Mouse (Mus musculus) heart, embryonic 16.5 days (tissue): ENCODE data around the gene Arhgap17. TPM values are rescaled to one million over a fixed set of nuclear protein-coding genes. Genes with fewer than 3 reads are reported as not detected.

Experiments used
- ATAC-seq: fragments of 200-750 bp; cut with Nextera tagmentation; replicated peaks from 2 replicates; pipeline ENCODE4 v1.8.0; 2017; ENCODE audit warnings: moderate number of reproducible peaks; ENCODE audit not compliant: insufficient read depth, low FRiP score; ENCODE audit errors: extremely low read depth
- H3K27ac ChIP-seq: fragments of 300-500 bp; sonication (generic); 2 replicates; pipeline ENCODE4 v1.5.1; 2014; ENCODE audit warnings: mild to moderate bottlenecking, low read length, control low read depth, moderate library complexity
- H3K27me3 ChIP-seq: fragments of 300-500 bp; sonication (generic); 2 replicates; pipeline ENCODE4 v1.6.1; 2014; ENCODE audit warnings: low read length, mixed read lengths; ENCODE audit not compliant: control insufficient read depth, insufficient read depth
- H3K36me3 ChIP-seq: fragments of 300-500 bp; sonication (generic); 2 replicates; pipeline ENCODE4 v1.6.1; 2014; ENCODE audit not compliant: control insufficient read depth, insufficient read depth
- H3K4me1 ChIP-seq: fragments of 300-500 bp; sonication (generic); 2 replicates; pipeline ENCODE4 v1.6.1; 2014; ENCODE audit warnings: low read length, mixed read lengths; ENCODE audit not compliant: control insufficient read depth, insufficient read depth
- H3K4me2 ChIP-seq: fragments of 300-500 bp; sonication (generic); 2 replicates; pipeline ENCODE4 v1.6.1; 2014; ENCODE audit warnings: low read depth, mild to moderate bottlenecking, control low read depth, low read length
- H3K4me3 ChIP-seq: fragments of 300-500 bp; sonication (generic); 2 replicates; pipeline ENCODE4 v1.5.1; 2014; ENCODE audit warnings: mild to moderate bottlenecking, control low read depth, low read length
- H3K9ac ChIP-seq: fragments of 300-500 bp; sonication (generic); 2 replicates; pipeline ENCODE4 v1.6.1; 2014; ENCODE audit warnings: low read length, control low read depth
- H3K9me3 ChIP-seq: fragments of 300-500 bp; sonication (generic); replicated peaks from 2 replicates; pipeline ENCODE4 v1.6.1; 2016; ENCODE audit warnings: low read length; ENCODE audit not compliant: control insufficient read depth
- WGBS: fragments of 180-500 bp; shearing (Covaris S2); extraction: QIAGEN DNeasy Blood & Tissue Kit; methylation state at CpG from one replicate; pipeline ENCODE4 v1.1.7; 2014; 5-methylcytosine and 5-hydroxymethylcytosine counted together
- polyA plus RNA-seq: library from polyadenylated mRNA; unstranded; fragments of >200 nt; fragmentation: Nextera tagmentation; extraction: Ambion mirVana; gene quantifications from 2 replicates; pipeline ENCODE4 v1.2.1, GENCODE M21; 2015

Arhgap17 gene
- polyA plus RNA-seq, 1 experiment from 2014 or later, result 15.1 TPM

GRCm38 (mm10) chr7:123235449-123235848 is 134.3 kb downstream of the Arhgap17 start:
- Histone ChIP-seq H3K4me1 (peaks cover 3% of the 10 kb centered on the region; the same call in 1 of the 2 replicates), H3K9me3 (no peaks in the 10 kb centered on the region), H3K4me3 (no peak overlapping the region), H3K27ac (no peak overlapping the region), H3K36me3 (no peaks in the 10 kb centered on the region), H3K27me3 (no peaks in the 10 kb centered on the region), H3K4me2 (no peak overlapping the region), H3K9ac (no peak overlapping the region)
- ATAC-seq, result no peak
- 17% methylated on average over 4 of the region's 4 CpGs for WGBS

Other genes with a start within 250 kb of the Arhgap17 start
- 25.1 and 33.2 TPM in 2 replicates for gene Tnrc6a, start 246.0 kb downstream of the Arhgap17 start, polyA plus RNA-seq
- 0.07 and 0.11 TPM in 2 replicates for gene Slc5a11, start 155.1 kb downstream of the Arhgap17 start, polyA plus RNA-seq
- gene Lcmt1, start 131 bp downstream of the Arhgap17 start, polyA plus RNA-seq, result 38.5 and 39.8 TPM in 2 replicates
- gene Aqp8, start 92.4 kb upstream of the Arhgap17 start, polyA plus RNA-seq, result 0.83 and 1.00 TPM in 2 replicates
- gene Zkscan2, start 130.5 kb upstream of the Arhgap17 start, polyA plus RNA-seq, result 0.72 and 1.5 TPM in 2 replicates